Mouse (Mus musculus): Measurements from ENCODE around the gene Pex11g.

Pex11g gene

DNA sequence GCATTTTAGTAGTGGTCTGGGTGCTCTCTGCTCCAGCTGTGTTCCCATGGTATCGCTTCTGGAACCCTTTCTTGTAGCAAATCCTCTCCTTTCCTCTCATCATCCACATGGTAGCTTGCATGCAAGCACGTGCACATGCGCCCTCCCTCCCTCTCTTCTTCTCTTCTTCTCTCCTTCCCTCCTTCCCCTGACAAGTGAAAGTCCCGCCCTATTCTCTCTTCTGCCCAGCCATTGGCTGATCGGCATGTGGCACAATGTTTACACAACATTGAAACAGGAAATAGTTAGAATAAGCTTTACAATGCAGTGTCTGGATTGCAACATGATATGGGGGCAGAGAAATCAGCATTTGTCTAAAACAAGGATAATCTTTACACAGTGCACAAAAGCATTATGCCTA is 14.1 kb upstream of the Pex11g start:
- DNase-seq (ENCODE audit: low read depth): no peak

DNA sequence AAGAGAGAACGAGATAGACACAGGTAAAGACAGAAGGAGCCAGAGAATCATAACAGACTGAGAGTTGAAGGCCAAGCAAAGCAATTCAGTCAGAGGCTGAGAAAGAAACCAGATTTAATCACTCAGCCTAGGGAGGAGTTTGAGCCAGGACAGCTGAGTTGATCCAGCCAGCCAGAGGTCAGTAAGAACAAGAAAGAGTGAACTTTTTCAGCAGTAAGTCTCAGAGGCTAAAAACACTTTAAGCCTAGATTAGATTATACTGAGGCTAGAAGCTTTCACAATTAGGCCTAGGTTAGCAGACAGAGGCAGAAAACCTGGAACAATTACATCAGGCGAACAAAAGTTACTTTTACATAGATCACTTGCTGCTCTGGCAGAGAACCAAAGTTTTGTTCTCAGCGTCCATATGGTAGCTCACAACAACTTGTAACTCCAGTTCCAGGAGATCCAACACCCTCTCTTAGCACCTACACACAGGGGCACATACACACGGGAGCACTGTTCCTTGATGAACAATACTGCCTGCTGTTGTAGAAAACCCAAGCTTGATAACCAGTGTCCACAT is 12.8 kb upstream of the Pex11g start:
- no peak for DNase-seq (ENCODE audit: low read depth)

DNA sequence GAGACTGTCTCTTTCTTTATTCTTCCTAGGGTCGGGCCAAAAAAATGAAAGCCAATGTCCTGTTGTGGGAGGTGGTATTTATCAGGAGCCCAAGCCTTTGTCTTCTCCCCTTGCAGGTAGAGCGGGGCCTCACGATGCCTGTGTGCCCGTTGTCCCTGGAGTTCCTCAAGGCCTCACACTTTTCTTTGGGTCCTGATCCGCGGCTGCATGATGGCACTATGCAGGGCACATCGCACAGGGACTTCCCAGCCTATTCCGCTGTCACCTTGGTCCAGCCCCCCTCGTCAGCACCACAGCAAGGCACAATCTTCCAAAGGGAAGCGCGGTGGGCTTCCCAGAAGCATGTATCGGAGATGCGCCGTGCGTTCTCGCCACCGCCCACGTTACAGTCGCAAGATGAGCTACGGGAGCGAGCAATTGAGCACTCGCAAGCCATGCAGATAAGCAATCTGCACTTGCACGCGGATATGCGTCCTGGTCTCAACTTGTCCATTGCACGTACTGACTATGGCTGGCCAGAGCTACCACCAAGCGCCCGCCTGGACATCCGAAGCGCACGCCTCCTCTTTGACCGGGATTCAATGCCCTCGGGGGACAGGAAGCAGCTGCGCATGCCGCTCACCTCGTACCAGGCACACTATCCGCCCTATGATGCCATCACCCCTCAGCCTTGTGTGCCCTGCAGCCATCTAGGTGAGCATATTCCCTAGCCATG is 8.4 kb upstream of the Pex11g start:
- no peak for DNase-seq (ENCODE audit: low read depth)

DNA sequence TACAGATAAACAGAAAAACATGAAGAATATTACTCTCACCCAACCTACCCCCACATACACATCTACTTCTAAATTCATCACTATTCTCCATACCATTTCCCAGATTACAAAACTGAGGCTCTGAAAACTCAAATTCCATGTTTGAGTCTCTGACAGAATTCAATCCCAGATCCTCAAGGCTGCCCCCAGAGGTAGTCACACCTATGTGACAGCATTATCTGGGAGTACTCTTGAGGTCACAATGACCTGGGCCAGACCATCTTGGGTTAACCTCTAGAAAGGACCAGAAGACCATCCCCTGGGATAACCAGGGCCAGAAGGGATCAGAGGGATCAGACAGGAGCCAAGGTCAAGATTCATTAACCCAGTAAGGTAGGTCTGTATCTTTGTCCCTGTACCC is 3.1 kb upstream of the Pex11g start, which contains the start of gene Tex45:
TSS of gene Tex45 (plus strand) at position 301 of the 400 bp plus-strand sequence.
- no peak for DNase-seq (ENCODE audit: low read depth)

DNA sequence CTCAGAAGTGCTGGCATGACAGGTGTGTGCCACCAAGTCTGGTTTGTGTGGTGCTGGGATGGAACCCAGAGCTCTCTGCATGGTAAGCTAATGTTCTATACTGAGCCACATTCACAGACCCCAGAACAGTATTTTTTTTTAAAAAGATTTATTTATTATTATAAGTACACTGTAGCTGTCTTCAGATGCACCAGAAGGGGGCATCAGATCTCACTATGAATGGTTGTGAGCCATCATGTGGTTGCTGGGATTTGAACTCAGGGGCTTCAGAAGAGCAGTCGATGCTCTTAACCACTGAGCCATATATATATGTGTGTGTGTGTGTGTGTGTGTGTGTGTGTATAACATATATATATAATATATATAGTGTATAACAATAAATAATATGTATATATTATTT is 1.4 kb upstream of the Pex11g start:
- DNase-seq (ENCODE audit: low read depth): no peak

DNA sequence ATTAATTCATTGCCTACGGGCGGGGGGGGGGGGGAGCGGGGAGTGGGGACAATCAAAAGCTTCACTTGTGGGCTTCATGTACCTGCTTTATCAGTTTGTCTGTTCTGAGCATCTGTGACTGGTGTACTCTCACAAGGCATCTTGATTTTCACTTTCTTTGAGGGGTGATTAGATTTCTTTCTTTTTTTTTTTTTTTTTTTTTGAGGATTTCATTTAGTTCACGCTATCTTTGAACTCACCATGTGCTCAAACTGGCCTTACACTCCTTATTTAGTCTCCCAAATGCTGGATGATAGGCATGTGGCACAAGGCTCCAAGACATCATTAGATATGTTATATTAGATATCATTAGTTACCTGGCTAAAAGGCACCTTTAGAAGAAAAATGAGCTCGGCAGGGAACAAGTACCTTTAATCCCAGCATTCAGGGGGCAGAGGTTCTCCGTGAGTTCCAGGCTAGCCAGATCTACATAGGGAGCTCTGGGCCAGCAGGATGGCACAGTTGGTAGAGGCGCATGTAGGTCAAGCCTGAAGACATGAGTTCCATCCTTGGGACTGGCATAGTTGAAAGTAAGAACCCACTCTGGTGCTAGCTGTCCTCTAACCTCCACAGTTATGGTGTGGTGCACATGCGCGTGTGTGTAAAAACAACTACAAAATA is 536 bp upstream of the Pex11g start:
- DNase-seq (ENCODE audit: low read depth): no peak

DNA sequence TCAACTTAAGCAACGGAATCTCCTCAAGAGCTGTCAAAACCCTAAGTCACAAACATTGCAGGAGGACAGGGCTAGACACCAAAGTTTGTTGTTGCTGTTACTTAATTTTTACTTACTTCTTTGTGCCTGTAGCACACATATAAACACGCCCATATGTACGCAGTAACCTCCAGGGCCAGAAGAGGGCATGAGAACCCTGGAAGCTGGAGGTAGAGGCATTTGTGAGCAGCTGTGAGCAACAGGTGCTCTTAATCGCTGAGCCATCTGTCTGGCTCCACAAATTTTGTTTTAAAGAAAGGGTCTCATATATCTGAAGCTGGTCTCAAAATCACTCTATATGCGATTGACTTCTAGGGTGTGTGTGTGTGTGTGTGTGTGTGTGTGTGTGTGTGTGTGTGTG is 3.2 kb downstream of the Pex11g start:
- peak; percentile 41 for DNase-seq (ENCODE audit: low read depth)

DNA sequence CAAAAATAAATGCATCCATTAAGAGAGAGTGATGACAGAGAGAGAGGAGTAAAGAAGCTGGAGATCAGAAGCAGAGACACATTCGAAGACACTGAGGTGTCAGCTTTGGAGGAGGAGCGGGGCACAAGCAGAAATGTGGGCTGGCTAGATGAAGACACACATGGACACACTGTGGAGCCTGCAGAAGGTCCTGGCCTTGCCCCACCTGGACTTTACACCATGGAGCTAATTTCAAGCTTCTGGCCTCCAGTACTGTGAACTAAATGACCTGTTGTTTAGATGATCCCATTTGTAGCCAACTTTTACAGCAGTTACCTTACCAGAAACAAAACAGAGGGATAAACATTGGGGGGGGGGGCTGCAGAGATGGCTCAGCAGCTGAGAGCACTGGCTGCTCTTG is 4.2 kb downstream of the Pex11g start:
- DNase-seq (ENCODE audit: low read depth): no peak

DNA sequence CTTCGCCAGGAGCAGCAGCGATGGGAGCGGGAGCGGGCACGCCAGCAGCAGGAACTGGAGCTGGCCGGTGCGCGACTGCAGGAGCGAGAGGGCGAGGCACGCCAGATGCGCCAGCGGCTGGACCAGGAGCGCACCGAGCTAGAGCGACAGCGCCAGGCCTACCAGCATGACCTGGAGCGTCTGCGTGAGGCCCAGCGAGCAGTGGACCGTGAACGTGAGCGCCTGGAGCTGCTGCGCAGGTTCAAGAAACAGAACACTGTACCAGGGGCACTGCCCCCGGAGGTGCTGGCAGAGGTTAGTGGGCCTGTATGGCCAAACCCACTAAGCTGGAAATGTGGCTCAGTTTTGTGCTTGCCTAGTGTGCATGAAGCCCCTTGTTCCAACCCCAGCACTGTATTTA is 15.5 kb downstream of the Pex11g start:
- DNase-seq (ENCODE audit: low read depth): no peak

DNA sequence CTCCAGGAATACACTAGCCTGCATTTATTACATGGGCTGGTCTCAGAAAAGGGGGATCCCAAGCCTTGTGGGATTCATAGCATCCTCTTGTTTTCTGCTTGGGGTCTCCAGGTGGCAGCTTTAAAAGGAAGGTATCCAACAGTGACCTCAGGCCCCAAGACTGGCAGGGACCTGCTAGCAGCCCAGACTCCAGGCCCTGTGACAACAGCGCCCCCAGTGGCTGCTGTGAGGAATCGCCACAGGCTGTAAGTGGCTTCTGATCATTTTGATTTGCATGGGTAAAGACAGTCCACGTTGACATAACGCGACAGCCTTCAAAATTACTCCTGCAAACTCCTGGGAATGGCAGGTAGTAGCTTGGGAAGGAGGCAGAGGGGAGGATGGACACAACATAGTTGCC is 16.8 kb downstream of the Pex11g start:
- peak; percentile 38 for DNase-seq (ENCODE audit: low read depth)

DNA sequence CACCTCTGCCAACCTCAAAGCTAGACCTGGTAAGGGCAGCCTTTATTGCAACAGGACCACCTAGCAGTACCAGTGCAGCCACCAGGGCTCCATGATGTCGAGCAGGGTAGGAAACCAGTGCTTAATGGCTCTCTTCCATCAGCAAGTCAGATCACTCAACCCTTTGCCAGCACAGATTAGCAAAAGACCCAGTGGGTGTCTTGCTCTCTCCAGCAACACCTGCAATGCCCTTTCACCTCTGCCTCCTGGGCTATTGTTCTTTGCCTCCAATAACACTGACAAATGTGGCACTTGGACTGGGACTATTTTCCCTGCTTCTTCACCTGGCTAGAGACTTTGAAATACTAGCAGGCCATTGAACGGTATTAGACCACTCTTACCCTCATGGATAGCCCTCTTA is 18.3 kb downstream of the Pex11g start:
- DNase-seq (ENCODE audit: low read depth): no peak

DNA sequence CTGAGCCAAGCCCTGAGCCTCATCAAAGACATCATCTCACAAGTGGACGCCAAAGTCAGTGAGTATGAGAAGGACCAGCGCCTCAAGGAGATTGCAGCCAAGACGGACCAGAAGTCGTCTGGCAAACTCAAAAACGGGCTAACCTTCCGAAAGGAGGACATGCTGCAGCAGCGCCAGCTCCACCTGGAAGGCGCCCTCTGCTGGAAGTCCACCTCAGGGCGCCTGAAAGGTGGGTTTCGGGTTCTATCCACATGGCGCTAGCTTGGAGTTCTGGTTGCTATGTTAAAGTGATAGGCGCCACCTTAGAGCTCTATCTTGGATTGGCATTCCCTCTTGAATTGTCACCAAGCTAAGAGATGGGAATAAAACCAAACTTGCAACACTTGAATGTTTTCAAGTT is 28.0 kb downstream of the Pex11g start:
- DNase-seq (ENCODE audit: low read depth): no peak

DNA sequence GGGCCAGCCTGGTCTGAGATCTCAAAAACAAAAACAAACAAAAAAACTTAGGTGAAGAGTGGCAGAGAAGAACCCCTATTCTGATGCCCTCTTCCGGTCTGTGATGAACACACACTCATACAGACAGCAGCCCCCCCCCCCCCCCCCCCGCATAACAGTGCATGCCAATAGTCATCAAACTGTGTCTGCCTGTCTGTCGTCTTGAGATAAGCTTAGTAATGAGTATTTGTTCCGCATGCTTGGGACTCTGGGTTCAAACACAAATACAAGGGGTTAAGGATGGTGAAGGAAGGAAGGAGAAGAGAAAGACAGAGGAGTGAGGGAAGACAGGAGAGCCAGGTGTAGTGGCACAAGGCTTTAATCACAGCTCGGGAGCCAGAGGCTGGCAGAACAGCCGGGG is 31.0 kb downstream of the Pex11g start:
- no peak for DNase-seq (ENCODE audit: low read depth)

DNA sequence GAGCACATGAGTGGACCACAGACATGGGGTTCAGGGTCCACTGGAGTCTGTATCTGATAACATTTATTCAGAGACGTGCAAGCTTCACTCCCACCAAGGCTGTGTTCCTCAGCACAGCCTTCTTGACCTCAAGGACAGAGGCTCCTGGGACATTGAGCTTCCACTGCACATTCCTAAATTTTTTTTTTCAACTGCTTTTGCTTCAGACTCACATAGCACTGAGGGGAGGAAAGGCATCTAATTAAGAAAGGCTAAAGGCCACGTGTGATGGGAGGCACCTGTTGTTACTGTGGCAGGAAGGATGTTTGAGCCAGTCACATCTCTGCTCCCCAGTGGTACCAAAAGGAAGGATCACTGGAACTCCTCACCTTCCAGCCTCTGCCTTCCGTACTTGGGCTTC is 36.4 kb downstream of the Pex11g start:
- DNase-seq (ENCODE audit: low read depth): no peak

DNA sequence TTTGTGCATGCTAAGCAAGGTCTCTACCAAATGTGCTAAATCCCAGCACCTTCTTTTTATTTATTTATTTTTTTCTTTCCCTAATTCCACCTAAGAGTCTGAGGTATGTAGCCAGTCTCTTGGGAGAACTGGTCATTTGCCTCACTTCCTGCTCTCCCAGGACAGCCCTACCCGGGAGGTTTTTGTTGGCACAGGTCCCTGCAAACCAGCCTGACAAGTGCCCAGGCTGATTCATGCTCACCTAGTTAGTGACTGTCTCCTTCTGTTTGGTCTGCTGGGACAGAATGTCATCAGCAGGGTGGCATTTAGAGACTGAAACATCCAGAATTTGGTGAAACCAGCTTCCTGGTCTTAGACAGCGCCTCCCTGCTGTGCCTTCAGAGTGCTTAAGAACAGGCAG is 37.5 kb downstream of the Pex11g start:
- no peak for DNase-seq (ENCODE audit: low read depth)

DNA sequence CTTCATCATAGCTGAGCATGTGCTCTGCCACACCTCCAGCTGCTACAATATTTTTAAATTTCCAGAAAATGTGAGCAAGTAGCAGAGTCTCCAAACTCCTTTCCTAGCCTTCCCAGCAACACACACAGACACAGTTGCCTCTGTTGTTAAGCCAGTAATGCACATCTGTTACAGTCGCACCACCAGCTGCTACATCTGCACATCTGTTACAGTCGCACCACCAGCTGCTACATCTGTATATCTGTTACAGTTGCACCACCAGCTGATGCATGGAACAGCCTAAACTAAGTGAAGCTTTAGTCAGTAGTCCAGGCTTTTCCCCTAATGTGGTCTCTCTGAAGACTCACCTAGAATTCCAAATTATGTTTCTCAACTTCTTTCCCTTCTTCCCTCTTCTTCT is 39.1 kb downstream of the Pex11g start:
- no peak for DNase-seq (ENCODE audit: low read depth)

DNA sequence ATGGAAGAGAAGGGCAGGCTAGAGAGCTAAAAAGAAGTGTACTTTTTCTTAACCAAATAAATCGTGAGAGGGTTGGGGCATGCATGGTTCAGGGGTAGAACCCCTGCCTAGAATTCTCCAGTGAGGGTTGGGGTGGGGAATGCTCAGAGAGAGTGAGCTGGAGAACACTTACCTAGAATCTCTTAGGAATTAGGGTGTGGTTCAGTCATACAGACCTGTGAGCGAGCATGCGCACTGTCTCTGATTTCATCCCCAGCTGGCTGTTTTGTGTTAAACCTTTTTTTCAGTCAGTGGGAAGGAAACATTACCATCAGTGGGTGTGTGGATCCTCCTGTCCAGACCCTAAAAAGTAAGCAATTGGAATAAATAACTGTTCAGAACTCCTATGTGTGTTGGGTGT is 41.3 kb downstream of the Pex11g start:
- no peak for DNase-seq (ENCODE audit: low read depth)

DNA sequence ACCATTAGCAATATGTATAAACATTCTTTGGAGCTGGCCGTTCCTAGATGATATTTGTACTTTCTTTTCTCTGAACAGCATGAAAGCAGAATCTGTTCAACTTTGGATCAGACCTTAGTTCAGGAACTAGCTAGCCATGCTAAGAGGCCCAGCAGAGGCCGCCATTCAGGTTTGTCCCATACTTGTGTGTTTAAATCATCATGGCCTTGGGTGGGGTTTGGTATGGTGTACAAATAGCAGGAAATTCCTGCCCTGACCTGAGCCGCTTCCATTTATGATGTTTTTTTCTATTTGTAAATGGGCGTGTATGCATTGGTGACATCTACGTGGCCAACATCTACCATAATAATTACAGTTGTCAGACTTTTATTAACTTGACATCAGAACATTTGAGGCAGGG is 42.3 kb downstream of the Pex11g start:
- DNase-seq (ENCODE audit: low read depth): no peak

DNA sequence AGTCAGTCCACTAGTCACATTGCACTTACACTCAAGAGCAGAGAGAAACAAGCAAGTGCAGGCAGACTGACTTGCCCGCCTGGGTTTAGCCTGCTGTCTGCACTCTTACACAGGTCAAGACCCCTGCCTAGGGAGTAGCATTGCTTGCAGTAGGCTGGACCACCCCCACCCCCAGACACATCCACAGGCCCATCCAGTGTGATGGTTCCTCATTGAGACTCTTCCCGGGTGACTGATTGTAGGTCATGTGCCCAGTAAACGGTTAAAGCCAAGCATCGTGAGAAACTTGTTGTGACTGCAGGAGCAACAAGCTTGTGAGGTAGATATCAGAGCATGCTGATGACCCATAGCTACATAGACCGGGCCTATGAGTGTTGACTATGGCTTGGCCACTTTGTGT is 46.0 kb downstream of the Pex11g start:
- no peak for DNase-seq (ENCODE audit: low read depth)

DNA sequence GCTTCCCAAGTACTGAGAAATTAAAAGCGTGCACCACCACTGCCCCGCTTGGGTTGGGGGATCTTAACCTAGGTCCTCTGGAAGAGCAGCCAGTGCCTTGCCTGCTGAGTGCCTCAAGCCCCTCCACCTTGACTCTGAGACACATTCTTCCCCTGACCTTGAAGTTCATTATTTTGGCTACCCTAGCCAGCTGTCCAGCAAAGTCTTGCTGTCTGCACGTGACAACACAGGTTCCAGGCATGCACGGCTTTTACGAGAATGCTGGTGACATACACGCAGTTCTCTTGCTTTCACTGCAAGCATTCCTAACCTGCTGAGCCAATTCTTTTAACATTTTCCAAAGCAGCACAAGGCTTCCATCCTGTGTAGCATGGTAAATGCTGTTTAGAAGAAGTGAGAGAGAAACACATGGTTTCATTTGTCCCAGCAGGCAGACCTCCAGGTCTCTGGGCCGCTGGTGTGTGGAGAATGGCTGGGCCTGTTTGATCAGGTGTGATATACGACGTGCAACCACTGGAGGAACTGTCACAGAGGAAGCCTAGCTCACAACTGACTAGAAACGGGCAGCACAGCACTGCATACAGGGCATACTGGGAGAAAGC is 47.3 kb downstream of the Pex11g start:
- no peak for DNase-seq (ENCODE audit: low read depth)

DNA sequence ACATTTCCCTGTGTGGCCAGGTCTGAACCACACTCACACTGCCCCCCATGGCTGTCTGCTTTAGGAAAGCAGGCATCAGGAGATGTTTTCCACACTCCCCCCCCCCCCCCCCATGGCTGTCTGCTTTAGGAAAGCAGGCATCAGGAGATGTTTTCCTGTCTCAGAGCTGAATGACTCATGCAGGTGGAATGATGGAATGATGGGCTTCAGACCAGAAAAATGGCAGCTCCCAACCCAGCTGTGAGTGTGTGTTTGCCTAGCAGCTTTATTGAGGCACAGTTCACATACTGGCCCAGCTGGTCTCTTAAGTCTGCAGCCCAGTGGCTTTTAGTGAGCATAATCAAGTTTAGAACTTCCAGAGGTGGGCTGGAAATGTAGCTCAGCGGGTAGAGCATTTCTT is 49.4 kb downstream of the Pex11g start:
- DNase-seq (ENCODE audit: low read depth): no peak

DNA sequence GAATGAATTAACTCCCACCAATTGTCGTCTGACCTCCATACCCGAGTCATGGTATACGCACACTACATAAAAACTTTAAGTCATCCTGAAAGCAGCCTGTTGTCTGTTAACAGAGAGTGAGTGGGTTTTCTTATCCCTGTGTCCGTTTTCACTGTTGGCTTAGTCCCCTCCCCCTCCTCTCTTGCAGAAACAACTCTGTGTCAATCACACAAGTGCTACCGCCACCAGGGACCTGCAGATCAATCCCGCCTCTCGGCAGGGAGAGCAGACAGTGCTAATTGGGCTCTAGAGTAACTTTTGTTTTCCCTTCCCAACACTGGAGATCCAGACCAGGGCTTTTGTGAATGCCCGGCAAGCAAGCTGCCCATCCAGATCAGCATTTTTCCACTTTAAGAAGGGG is 50.0 kb downstream of the Pex11g start:
- DNase-seq (ENCODE audit: low read depth): no peak

DNA sequence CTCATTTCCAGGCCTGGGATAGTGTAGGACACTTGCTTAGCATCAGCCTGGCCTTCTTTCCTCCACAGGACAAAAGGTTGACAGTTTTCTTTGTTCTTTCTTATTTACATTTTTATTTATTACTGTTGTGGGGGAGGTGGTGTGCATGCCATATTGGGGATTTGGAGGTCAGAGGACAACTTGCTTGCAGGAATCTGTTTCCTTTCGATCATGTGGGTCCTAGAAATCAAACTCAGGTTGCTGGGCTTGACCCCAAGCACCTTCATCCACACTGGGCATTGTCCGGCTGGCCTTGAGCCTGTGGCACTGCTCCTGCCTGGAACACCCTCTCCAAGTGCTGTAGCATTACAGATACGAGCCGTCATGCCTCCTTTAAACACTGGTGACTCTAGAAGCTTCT is 50.6 kb downstream of the Pex11g start:
- DNase-seq (ENCODE audit: low read depth): no peak

Measured in c-Kit-positive CD71-negative TER-119-negative erythroid progenitor cells, embryonic 14.5 days (primary cell).